Mouse (Mus musculus) activated CD4-positive, CD25-positive, alpha-beta regulatory T cell, adult 9 weeks (primary cell): ENCODE data around the gene Marco. TPM values are rescaled to one million over a fixed set of nuclear protein-coding genes. Genes with fewer than 3 reads are reported as not detected.

Source experiments
- polyA plus RNA-seq: library from polyadenylated mRNA; unstranded; fragments of 100-300 nt; shearing (Covaris generic); gene quantifications from one replicate; pipeline ENCODE4 v1.2.1, GENCODE M21; 2017

The Marco gene
- polyA plus RNA-seq: not detected

GRCm38 (mm10) chr1:120504924-120505323, at the start of gene Marco:
Gene Marco, minus strand, starts transcription at chr1:120505024.

Other genes with a start within 250 kb of the Marco start
- gene Steap3, start 232.3 kb downstream of the Marco start, polyA plus RNA-seq: 0.33 TPM
- gene C1ql2, start 164.4 kb downstream of the Marco start, polyA plus RNA-seq: not detected
- gene En1, start 97.4 kb upstream of the Marco start, polyA plus RNA-seq: not detected